Mouse (Mus musculus) small intestine, adult 2 months (tissue): ENCODE results near the gene Sipa1l3.

ENCODE experiments used
- CTCF ChIP-seq: fragments of 200-500 bp; IDR thresholded peaks from 2 replicates; pipeline ENCODE4 v1.5.1; 2012; ENCODE audit warnings: low read depth, mild to moderate bottlenecking, control low read depth, inconsistent platforms, low read length, moderate library complexity, mixed read lengths; ENCODE audit not compliant: insufficient replicate concordance, insufficient read length; ENCODE audit errors: extremely low read depth
- POLR2A ChIP-seq: fragments of 200-500 bp; IDR thresholded peaks from 2 replicates; pipeline ENCODE4 v1.6.1; 2012; ENCODE audit warnings: low read depth, mild to moderate bottlenecking, control low read depth, inconsistent platforms, low read length, moderate library complexity

DNA sequence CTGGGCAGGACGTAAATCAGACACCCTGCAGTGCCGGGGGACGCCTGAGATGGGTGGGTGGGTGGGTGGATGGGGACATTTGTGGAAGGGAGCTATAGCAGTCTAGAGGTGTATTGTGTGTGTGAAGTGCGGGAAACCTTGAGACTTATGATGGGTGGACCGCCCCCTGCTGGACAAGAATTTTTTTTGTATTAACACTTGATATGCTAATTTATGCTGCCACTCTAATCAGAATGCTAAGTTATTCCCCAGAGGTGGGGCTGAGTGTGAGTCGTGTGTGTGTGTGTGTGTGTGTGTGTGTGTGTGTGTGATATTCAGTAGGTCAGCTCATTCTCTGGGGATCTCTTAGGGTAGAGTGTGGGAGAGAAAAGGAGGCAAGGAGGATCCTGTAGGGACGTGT, 211.8 kb downstream of the Sipa1l3 start:
- TF ChIP-seq POLR2A (no peak), CTCF (peak; percentile 16; the same call in 1 of the 2 replicates)
